In genomic region chr5:110269141-110270101, GRCm38 (mm10) we compare ENCODE assay signal across 8 mouse cellular contexts. TPM values are rescaled to one million over a fixed set of nuclear protein-coding genes. Genes with fewer than 3 reads are reported as not detected.
DNase-seq lines count a peak whose midpoint lies in the region; ATAC-seq lines count a peak whose summit lies in the region.

Gene Pgam5, minus strand, starts transcription at chr5:110269913.

- H3K9me3 ChIP-seq in hindbrain, embryonic 15.5 days: no peaks in the 10 kb centered on the region

- peak; percentile 91 for DNase-seq in R1 (ENCODE audit: low read depth, low spot score)
- peak; percentile 94 to 97 for DNase-seq in cerebellum, postnatal 25 days
- DNase-seq in frontal cortex, postnatal 36 days (ENCODE audit: low spot score in 2 of 2): peak; percentile 84 to 86
- DNase-seq in left cerebral cortex, adult 11 months (ENCODE audit: low spot score): peak; percentile 66
- DNase-seq in lung, postnatal 4 days: peak; percentile 92 to 93
- peak; percentile 85 for DNase-seq in retina, postnatal 7 days (ENCODE audit: low read depth, low spot score)
- peak; percentile 87 for DNase-seq in urinary bladder, adult 2 months (ENCODE audit: low spot score)

- H3K27me3 ChIP-seq in hindbrain, embryonic 15.5 days: no peaks in the 10 kb centered on the region

- peaks cover 30% of the 10 kb centered on the region for H3K36me3 ChIP-seq in hindbrain, embryonic 15.5 days

- peaks cover 8% of the 10 kb centered on the region for H3K4me1 ChIP-seq in hindbrain, embryonic 15.5 days (replicated peaks)

- ATAC-seq in hindbrain, embryonic 15.5 days (ENCODE audit: low FRiP score, low read depth): peak; percentile 90

- H3K4me3 ChIP-seq in hindbrain, embryonic 15.5 days: peak within 1 kb of the TSS; percentile 85

- peak within 1 kb of the TSS; percentile 82 for H3K9ac ChIP-seq in hindbrain, embryonic 15.5 days

- H3K27ac ChIP-seq in hindbrain, embryonic 15.5 days (replicated peaks): peak within 1 kb of the TSS; percentile 61

- WGBS in hindbrain, embryonic 15.5 days: under 1% methylated on average over 66 of the region's 66 CpGs

- peak within 1 kb of the TSS; percentile 85 for H3K4me2 ChIP-seq in hindbrain, embryonic 15.5 days

RNA-seq across cellular contexts. Expression of gene Pgam5, which starts in this region (rescaled TPM):
- polyA plus RNA-seq in hindbrain, embryonic 15.5 days (2015; fragmentation: Nextera tagmentation; extraction: Ambion mirVana): 91.4 and 97.9 TPM in 2 replicates
- 19.1 and 21.5 TPM in 2 replicates for polyA plus RNA-seq in urinary bladder, adult 2 months (2012; rRNA removed)

Comparison
In these comparisons a context has a peak if more than half of its experiments do, and no peak if none do; other contexts are left out.
1. Peak in every context shown above with its lines: DNase-seq, ATAC-seq, H3K4me3 ChIP-seq and H3K27ac ChIP-seq.